Mouse (Mus musculus): ENCODE results near the gene Pip4k2b. TPM values are rescaled to one million over a fixed set of nuclear protein-coding genes. Genes with fewer than 3 reads are reported as not detected.
A peak's percentile ranks its signal among the peaks of the same experiment; 100 is the strongest.
"Not testable (repeated sequence)": the region's sequence is repeated elsewhere in the genome, so short reads cannot be mapped to it uniquely, and the experiment has no call there.

Pip4k2b gene
- polyA plus RNA-seq (2015; fragmentation: Nextera tagmentation; extraction: Ambion mirVana) = 1.6 and 1.8 TPM in 2 replicates

GRCm38 (mm10) chr11:97744063-97744717, at the start of gene Pip4k2b:
Gene Pip4k2b (minus strand): TSS chr11:97744704.
- ATAC-seq (ENCODE audit: borderline replicate concordance, extremely low read depth, low FRiP score, low TSS enrichment) = peak; percentile 37
- peak within 1 kb of the TSS; percentile 92 for H3K9ac ChIP-seq
- H3K4me2 ChIP-seq = peak within 1 kb of the TSS; percentile 72
- H3K4me1 ChIP-seq = peaks cover 27% of the 10 kb centered on the region
- H3K9me3 ChIP-seq = no peaks in the 10 kb centered on the region
- peaks cover 26% of the 10 kb centered on the region for H3K36me3 ChIP-seq
- H3K27me3 ChIP-seq = no peaks in the 10 kb centered on the region
- H3K4me3 ChIP-seq = peak within 1 kb of the TSS; percentile 84
- peak within 1 kb of the TSS; percentile 96 for H3K27ac ChIP-seq
- under 1% methylated on average over 49 of the region's 63 CpGs for WGBS

- H3K36me3 ChIP-seq = no peaks in the 10 kb centered on the region
- no peak for ATAC-seq (ENCODE audit: borderline replicate concordance, extremely low read depth, low FRiP score, low TSS enrichment)
- no peaks in the 10 kb centered on the region for H3K9me3 ChIP-seq
- no peak overlapping the region for H3K9ac ChIP-seq
- no peak overlapping the region for H3K27ac ChIP-seq
- 11% methylated on average over 2 of the region's 2 CpGs for WGBS
- no peaks in the 10 kb centered on the region for H3K27me3 ChIP-seq
- H3K4me3 ChIP-seq = no peak overlapping the region
- H3K4me1 ChIP-seq = peaks cover 6% of the 10 kb centered on the region
- H3K4me2 ChIP-seq = no peak overlapping the region
These were observed 48.7 kb upstream of the Pip4k2b start for GRCm38 (mm10) chr11:97793165-97793564.

- H3K4me1 ChIP-seq; H3K36me3 ChIP-seq; H3K9ac ChIP-seq; H3K4me2 ChIP-seq; H3K4me3 ChIP-seq; H3K9me3 ChIP-seq; H3K27me3 ChIP-seq; ATAC-seq (ENCODE audit: borderline replicate concordance, extremely low read depth, low FRiP score, low TSS enrichment); H3K27ac ChIP-seq: not testable (repeated sequence)
- 73% methylated on average over 2 of the region's 2 CpGs for WGBS
These were observed 46.4 kb upstream of the Pip4k2b start for GRCm38 (mm10) chr11:97790778-97791438.

- Histone ChIP-seq H3K4me3 (no peak overlapping the region), H3K27me3 (no peaks in the 10 kb centered on the region), H3K27ac (no peak overlapping the region), H3K4me1 (no peaks in the 10 kb centered on the region), H3K4me2 (no peak overlapping the region), H3K9me3 (no peaks in the 10 kb centered on the region), H3K9ac (no peak overlapping the region), H3K36me3 (no peaks in the 10 kb centered on the region)
- no peak for ATAC-seq (ENCODE audit: borderline replicate concordance, extremely low read depth, low FRiP score, low TSS enrichment)
- WGBS = 83% methylated on average over 5 of the region's 5 CpGs
These were observed 45.2 kb upstream of the Pip4k2b start for GRCm38 (mm10) chr11:97789727-97790126.

GRCm38 (mm10) chr11:97787961-97788360, 43.5 kb upstream of the Pip4k2b start:
- Histone ChIP-seq H3K9me3 (no peaks in the 10 kb centered on the region), H3K4me1 (peaks cover 4% of the 10 kb centered on the region; the same call in 1 of the 2 replicates), H3K27me3 (no peaks in the 10 kb centered on the region), H3K4me2 (no peak overlapping the region), H3K9ac (no peak overlapping the region), H3K27ac (no peak overlapping the region), H3K36me3 (no peaks in the 10 kb centered on the region), H3K4me3 (no peak overlapping the region)
- WGBS = 92% methylated on average over 3 of the region's 3 CpGs
- no peak for ATAC-seq (ENCODE audit: borderline replicate concordance, extremely low read depth, low FRiP score, low TSS enrichment)

GRCm38 (mm10) chr11:97782564-97782895, 38.0 kb upstream of the Pip4k2b start:
- ATAC-seq (ENCODE audit: borderline replicate concordance, extremely low read depth, low FRiP score, low TSS enrichment) = 0 out of 2 replicates have a peak, but pooled peaks have one; percentile 15
- no peaks in the 10 kb centered on the region for H3K9me3 ChIP-seq
- peaks cover 32% of the 10 kb centered on the region for H3K4me1 ChIP-seq
- H3K4me3 ChIP-seq = peak overlapping the region; percentile 75
- peak overlapping the region; percentile 89 for H3K27ac ChIP-seq
- no peaks in the 10 kb centered on the region for H3K27me3 ChIP-seq
- 0% methylated on average over 10 of the region's 10 CpGs for WGBS
- peaks cover 34% of the 10 kb centered on the region for H3K36me3 ChIP-seq
- H3K9ac ChIP-seq = peak overlapping the region; percentile 72
- peak overlapping the region; percentile 62 for H3K4me2 ChIP-seq

- peak within 1 kb of the TSS; percentile 62 for H3K4me2 ChIP-seq
- peak within 1 kb of the TSS; percentile 94 for H3K9ac ChIP-seq
- peaks cover 39% of the 10 kb centered on the region for H3K36me3 ChIP-seq
- H3K27ac ChIP-seq = peak within 1 kb of the TSS; percentile 89
- ATAC-seq (ENCODE audit: borderline replicate concordance, extremely low read depth, low FRiP score, low TSS enrichment) = peak; percentile 96
- under 1% methylated on average over 66 of the region's 67 CpGs for WGBS
- H3K27me3 ChIP-seq = no peaks in the 10 kb centered on the region
- peaks cover 32% of the 10 kb centered on the region for H3K4me1 ChIP-seq
- H3K4me3 ChIP-seq = peak within 1 kb of the TSS; percentile 75
- no peaks in the 10 kb centered on the region for H3K9me3 ChIP-seq
These were observed 37.5 kb upstream of the Pip4k2b start, which contains the start of gene Rpl23 for GRCm38 (mm10) chr11:97781832-97782563. Gene Rpl23 (minus strand): TSS chr11:97782437.

GRCm38 (mm10) chr11:97781478-97781831, 37.0 kb upstream of the Pip4k2b start:
- H3K4me1 ChIP-seq = peaks cover 32% of the 10 kb centered on the region
- H3K27ac ChIP-seq = peak overlapping the region; percentile 89
- no peaks in the 10 kb centered on the region for H3K27me3 ChIP-seq
- 2% methylated on average over 11 of the region's 11 CpGs for WGBS
- H3K4me3 ChIP-seq = peak overlapping the region; percentile 75
- peak overlapping the region; percentile 94 for H3K9ac ChIP-seq
- no peak for ATAC-seq (ENCODE audit: borderline replicate concordance, extremely low read depth, low FRiP score, low TSS enrichment)
- no peaks in the 10 kb centered on the region for H3K9me3 ChIP-seq
- peaks cover 44% of the 10 kb centered on the region for H3K36me3 ChIP-seq
- peak overlapping the region; percentile 57 for H3K4me2 ChIP-seq

GRCm38 (mm10) chr11:97779968-97780701, 35.6 kb upstream of the Pip4k2b start:
- WGBS = 79% methylated on average over 2 of the region's 2 CpGs
- H3K4me2 ChIP-seq = peak overlapping the region; percentile 57
- H3K9ac ChIP-seq = peak overlapping the region; percentile 94; the same call in 1 of the 2 replicates
- no peak overlapping the region for H3K27ac ChIP-seq
- no peaks in the 10 kb centered on the region for H3K9me3 ChIP-seq
- peaks cover 32% of the 10 kb centered on the region for H3K4me1 ChIP-seq
- ATAC-seq (ENCODE audit: borderline replicate concordance, extremely low read depth, low FRiP score, low TSS enrichment) = no peak
- H3K4me3 ChIP-seq = peak overlapping the region; percentile 75
- no peaks in the 10 kb centered on the region for H3K27me3 ChIP-seq
- peaks cover 47% of the 10 kb centered on the region for H3K36me3 ChIP-seq

- Histone ChIP-seq H3K36me3 (peaks cover 47% of the 10 kb centered on the region), H3K4me3 (no peak overlapping the region), H3K9ac (no peak overlapping the region), H3K27ac (no peak overlapping the region), H3K27me3 (no peaks in the 10 kb centered on the region), H3K4me1 (peaks cover 32% of the 10 kb centered on the region), H3K9me3 (no peaks in the 10 kb centered on the region), H3K4me2 (no peak overlapping the region)
- WGBS = 95% methylated on average over 1 of the region's 1 CpGs
- no peak for ATAC-seq (ENCODE audit: borderline replicate concordance, extremely low read depth, low FRiP score, low TSS enrichment)
These were observed 34.4 kb upstream of the Pip4k2b start for GRCm38 (mm10) chr11:97778918-97779317.

- Histone ChIP-seq H3K27ac (no peak overlapping the region), H3K27me3 (no peaks in the 10 kb centered on the region), H3K4me2 (no peak overlapping the region), H3K4me1 (peaks cover 24% of the 10 kb centered on the region), H3K36me3 (peaks cover 47% of the 10 kb centered on the region), H3K4me3 (no peak overlapping the region), H3K9me3 (no peaks in the 10 kb centered on the region), H3K9ac (no peak overlapping the region)
- ATAC-seq (ENCODE audit: borderline replicate concordance, extremely low read depth, low FRiP score, low TSS enrichment) = 0 out of 2 replicates have a peak, but pooled peaks have one; percentile 44
- WGBS = 31% methylated on average over 2 of the region's 2 CpGs
These were observed 32.6 kb upstream of the Pip4k2b start for GRCm38 (mm10) chr11:97777129-97777529.
